Mouse (Mus musculus) ES-E14 (cell line): ENCODE measurements around the gene Ptprk.

ENCODE experiments used
- CHD2 ChIP-seq: IDR thresholded peaks from 2 replicates; pipeline ENCODE4 v1.6.1; 2014; ENCODE audit warnings: mild to moderate bottlenecking, low read depth, low read length, inconsistent platforms
- MAFK ChIP-seq: IDR thresholded peaks from 2 replicates; pipeline ENCODE4 v1.6.1; 2014; ENCODE audit warnings: mild to moderate bottlenecking, low read depth, low read length, inconsistent platforms; ENCODE audit not compliant: insufficient read depth
- ZC3H11A ChIP-seq: IDR thresholded peaks from 2 replicates; pipeline ENCODE4 v1.6.1; 2012; ENCODE audit warnings: low read depth, mild to moderate bottlenecking, inconsistent platforms, low read length, borderline replicate concordance
- ZNF384 ChIP-seq: IDR thresholded peaks from 2 replicates; pipeline ENCODE4 v1.6.1; 2012; ENCODE audit warnings: low read depth, low read length, inconsistent platforms

- no peak for TF ChIP-seq ZNF384
- TF ChIP-seq CHD2, result no peak
- no peak for TF ChIP-seq MAFK
- no peak for TF ChIP-seq ZC3H11A
Measured at GRCm38 (mm10) chr10:28338536-28338935, 263.9 kb downstream of the Ptprk start.
